Mouse (Mus musculus): ENCODE results near the gene Gm37240. TPM values are rescaled to one million over a fixed set of nuclear protein-coding genes. Genes with fewer than 3 reads are reported as not detected.

Gm37240 gene
- polyA plus RNA-seq, 1 experiment: 0.53 TPM

DNA sequence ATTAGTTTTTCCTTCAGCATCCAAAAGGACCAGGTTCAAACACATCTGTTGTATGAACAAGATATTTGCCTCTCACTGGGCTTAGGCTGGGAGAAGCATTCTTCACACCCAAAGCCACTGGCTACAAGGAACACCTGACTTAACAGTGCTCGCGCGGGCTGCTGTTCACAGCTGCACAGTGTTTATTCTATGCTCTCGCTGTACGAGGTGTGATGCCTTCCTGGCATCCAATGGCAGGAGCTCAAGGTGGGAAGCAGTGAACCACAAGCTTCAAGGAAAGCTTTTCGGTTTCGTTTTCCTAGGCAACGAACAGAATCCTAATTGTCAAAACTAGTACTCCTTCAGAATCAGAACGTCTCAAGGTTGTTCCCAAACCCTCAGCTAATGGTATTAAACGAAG lies 110.6 kb downstream of the Gm37240 start:
- no peak for TF ChIP-seq CTCF (IDR thresholded peaks at IDR 0.05; ENCODE audit: borderline replicate concordance, extremely low read depth, insufficient read depth, insufficient read length)
- no peak for TF ChIP-seq POLR2A (IDR thresholded peaks at IDR 0.05; ENCODE audit: borderline replicate concordance, extremely low read depth, insufficient read depth, insufficient read length, poor library complexity, severe bottlenecking)
- DNase-seq (ENCODE audit: low read depth): no peak

DNA sequence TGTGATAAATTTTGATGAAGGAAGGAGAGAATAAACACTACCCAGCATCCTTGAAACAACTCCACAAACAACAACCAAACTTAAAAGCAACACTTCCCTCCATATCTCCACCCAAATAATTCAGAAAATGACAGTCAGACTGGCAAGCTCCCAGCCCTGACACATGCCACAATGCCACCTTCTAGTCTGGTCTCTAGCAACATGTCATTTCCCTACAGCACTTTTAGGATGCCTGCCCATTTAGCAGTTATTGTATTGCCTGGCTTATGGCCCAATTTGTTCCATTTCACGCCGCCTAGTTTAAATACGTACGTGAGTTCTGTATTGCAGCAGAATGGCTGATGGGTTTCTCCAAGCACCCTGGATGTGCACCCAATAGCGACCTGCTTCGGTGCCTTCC lies 111.2 kb downstream of the Gm37240 start:
- DNase-seq (ENCODE audit: low read depth): peak; percentile 56
- TF ChIP-seq POLR2A (IDR thresholded peaks at IDR 0.05; ENCODE audit: borderline replicate concordance, extremely low read depth, insufficient read depth, insufficient read length, poor library complexity, severe bottlenecking) (no peak), CTCF (IDR thresholded peaks at IDR 0.05; ENCODE audit: borderline replicate concordance, extremely low read depth, insufficient read depth, insufficient read length) (no peak)

DNA sequence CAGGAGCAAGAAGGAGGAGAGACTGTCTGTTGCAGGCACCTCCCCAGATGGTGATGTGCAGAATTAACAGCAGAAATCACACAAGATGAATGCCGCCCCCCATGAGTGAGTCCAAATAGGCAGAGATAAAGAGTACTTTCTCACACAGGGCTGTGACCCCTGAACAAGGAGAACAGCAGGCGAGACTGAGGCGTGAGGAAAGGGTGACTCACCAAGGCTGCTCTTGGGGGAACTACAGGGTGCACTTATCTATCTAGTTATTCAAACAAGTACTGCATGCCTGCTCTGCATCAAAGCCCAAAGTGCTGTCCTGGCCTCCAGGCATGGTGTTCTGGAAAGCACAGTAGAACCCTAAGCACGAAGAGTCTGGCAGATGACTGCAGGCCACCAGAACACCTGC lies 113.4 kb downstream of the Gm37240 start:
- DNase-seq (ENCODE audit: low read depth): peak; percentile 51
- no peak for TF ChIP-seq POLR2A (IDR thresholded peaks at IDR 0.05; ENCODE audit: borderline replicate concordance, extremely low read depth, insufficient read depth, insufficient read length, poor library complexity, severe bottlenecking)
- TF ChIP-seq CTCF (IDR thresholded peaks at IDR 0.05; ENCODE audit: borderline replicate concordance, extremely low read depth, insufficient read depth, insufficient read length): no peak

DNA sequence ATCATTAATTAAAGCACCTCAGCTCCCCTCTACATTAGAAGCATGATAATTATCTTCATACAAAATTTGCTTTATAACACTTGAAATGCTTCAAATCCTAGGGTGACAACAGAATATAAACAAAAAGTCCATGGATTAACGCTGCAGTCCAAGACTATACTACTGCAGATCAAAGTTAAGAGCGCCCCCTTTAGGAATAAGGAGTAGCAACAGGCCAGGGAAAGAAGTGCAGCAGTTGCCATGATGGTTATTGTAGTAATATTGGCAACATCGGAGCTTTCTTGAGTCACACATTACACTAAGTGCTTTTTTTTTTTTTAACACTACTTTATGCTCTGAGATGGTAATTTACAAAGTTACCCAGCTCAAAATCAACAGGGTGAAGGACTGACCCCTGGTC lies 113.9 kb downstream of the Gm37240 start:
- peak; percentile 32 for DNase-seq (ENCODE audit: low read depth)
- peak; percentile 14; the same call in 1 of the 2 replicates for TF ChIP-seq CTCF (IDR thresholded peaks at IDR 0.05; ENCODE audit: borderline replicate concordance, extremely low read depth, insufficient read depth, insufficient read length)
- no peak for TF ChIP-seq POLR2A (IDR thresholded peaks at IDR 0.05; ENCODE audit: borderline replicate concordance, extremely low read depth, insufficient read depth, insufficient read length, poor library complexity, severe bottlenecking)

DNA sequence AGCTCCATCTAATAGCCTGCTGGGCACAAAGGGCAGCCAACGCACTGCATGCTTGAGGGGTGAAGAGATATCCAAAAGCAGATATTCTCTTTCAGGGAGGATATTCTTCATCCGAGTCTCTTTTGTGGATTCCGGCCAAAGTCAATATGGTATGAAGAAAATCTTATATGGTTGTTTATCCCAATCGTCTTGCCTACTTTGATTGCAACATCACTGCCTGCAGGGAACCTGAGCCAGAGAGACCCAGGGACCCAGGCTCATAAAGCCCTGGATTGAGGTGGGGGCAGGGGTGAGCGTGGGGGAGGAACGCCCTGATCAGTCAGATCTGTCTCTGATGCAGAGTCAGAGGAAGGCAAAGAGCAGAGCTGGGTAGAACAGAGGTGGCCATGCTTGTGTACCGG lies 122.4 kb downstream of the Gm37240 start:
- TF ChIP-seq CTCF (IDR thresholded peaks at IDR 0.05; ENCODE audit: borderline replicate concordance, extremely low read depth, insufficient read depth, insufficient read length) (no peak), POLR2A (IDR thresholded peaks at IDR 0.05; ENCODE audit: borderline replicate concordance, extremely low read depth, insufficient read depth, insufficient read length, poor library complexity, severe bottlenecking) (no peak)
- peak; percentile 38 for DNase-seq (ENCODE audit: low read depth)

DNA sequence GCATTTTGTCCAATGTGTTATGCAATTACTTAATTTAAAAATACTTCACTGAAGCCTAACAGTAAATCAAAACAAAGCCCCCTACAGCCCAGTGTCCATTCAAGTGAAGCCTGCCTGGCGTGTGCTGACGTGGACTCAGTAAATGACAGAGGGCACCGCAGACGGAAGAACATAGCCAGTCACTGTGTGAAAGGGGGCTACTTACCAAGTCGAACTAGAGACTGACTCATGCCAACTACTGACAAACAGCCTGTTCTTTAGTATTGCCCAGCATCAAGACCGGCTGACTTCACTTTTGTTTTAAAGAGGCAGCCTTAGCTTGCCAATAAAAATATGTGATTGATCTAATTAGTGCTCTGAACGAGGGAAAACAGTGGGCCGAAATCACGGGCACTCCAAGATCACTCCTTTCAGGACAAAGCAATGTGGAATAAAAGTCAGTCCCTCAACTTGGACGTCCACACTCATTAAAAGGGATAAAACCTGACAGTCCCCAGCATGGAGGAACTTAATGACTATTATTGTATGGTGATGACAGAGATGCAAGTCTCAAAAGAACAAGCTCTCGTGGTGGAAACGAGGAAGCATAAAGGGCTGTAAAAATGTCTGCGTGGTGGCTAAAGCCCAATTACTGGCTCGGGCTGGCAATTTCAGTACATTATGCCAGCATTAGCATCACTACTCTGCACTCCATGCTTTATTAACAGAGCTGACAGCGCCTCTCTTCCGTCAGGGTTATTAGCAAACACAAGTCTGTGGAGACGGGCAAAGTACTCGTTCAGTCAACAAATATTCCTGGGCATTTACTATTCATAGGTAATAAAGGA lies 123.1 kb downstream of the Gm37240 start:
- peak; percentile 89 for DNase-seq (ENCODE audit: low read depth)
- TF ChIP-seq CTCF (IDR thresholded peaks at IDR 0.05; ENCODE audit: borderline replicate concordance, extremely low read depth, insufficient read depth, insufficient read length) (no peak), POLR2A (IDR thresholded peaks at IDR 0.05; ENCODE audit: borderline replicate concordance, extremely low read depth, insufficient read depth, insufficient read length, poor library complexity, severe bottlenecking) (no peak)

DNA sequence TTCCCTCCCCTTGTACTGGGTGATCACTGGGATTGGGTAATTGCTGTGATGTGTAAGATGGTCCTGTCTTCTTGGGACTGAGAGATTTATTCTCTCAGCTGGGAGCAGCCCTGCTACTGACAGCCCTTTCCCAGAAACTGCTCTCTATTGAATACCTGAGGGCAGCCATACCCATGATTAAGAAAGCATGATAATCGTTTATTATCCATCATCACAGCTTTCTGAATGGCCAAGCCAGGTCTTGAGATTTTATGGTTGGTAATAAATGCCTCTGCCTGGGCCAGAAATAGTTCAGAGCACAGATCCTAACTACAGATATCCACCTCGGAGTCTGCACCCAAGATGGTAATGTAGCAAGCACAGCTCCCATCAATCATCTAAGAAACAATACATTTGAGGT lies 129.4 kb downstream of the Gm37240 start:
- TF ChIP-seq POLR2A (IDR thresholded peaks at IDR 0.05; ENCODE audit: borderline replicate concordance, extremely low read depth, insufficient read depth, insufficient read length, poor library complexity, severe bottlenecking) (no peak), CTCF (IDR thresholded peaks at IDR 0.05; ENCODE audit: borderline replicate concordance, extremely low read depth, insufficient read depth, insufficient read length) (no peak)
- DNase-seq (ENCODE audit: low read depth): no peak

DNA sequence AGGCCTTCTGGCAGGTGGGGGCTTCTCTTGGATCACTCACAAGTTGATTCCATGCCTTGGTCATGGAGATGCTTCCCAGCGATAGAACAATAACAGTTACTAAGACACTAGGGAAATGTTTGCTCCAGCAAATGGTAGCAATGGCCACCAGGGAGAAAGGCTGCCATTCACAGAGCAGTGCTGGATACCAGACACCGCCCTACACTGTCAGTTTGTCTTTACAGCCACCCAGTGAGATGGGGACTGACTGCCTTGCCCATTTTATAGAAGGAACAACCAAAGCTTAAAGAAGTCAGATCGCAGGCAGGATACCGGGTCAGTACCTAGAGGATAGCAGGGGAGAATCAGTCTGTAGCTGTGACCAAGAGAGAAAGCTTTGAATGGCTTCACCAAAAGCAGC lies 129.9 kb downstream of the Gm37240 start:
- DNase-seq (ENCODE audit: low read depth): no peak
- no peak for TF ChIP-seq CTCF (IDR thresholded peaks at IDR 0.05; ENCODE audit: borderline replicate concordance, extremely low read depth, insufficient read depth, insufficient read length)
- no peak for TF ChIP-seq POLR2A (IDR thresholded peaks at IDR 0.05; ENCODE audit: borderline replicate concordance, extremely low read depth, insufficient read depth, insufficient read length, poor library complexity, severe bottlenecking)

DNA sequence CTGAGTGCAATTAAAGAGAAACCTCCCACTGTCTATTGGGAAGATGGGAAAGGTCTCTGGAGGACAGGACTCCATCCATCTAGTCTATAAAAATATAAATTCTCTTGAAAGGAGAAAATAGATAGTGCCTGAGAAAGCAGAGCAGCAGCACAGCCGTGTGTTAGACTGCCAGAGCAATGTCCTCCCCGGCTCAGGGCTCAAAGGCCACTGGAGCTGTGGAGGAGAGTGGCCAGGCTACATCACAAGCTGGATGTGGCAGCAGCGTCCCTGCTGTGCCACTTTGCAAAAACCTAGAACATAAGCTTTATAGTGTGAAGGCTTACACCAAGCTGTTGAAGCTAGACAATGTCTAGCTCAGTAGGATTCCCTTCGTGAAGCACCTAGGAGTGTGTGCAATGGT lies 138.0 kb downstream of the Gm37240 start:
- no peak for DNase-seq (ENCODE audit: low read depth)
- TF ChIP-seq CTCF (IDR thresholded peaks at IDR 0.05; ENCODE audit: borderline replicate concordance, extremely low read depth, insufficient read depth, insufficient read length) (no peak), POLR2A (IDR thresholded peaks at IDR 0.05; ENCODE audit: borderline replicate concordance, extremely low read depth, insufficient read depth, insufficient read length, poor library complexity, severe bottlenecking) (no peak)

DNA sequence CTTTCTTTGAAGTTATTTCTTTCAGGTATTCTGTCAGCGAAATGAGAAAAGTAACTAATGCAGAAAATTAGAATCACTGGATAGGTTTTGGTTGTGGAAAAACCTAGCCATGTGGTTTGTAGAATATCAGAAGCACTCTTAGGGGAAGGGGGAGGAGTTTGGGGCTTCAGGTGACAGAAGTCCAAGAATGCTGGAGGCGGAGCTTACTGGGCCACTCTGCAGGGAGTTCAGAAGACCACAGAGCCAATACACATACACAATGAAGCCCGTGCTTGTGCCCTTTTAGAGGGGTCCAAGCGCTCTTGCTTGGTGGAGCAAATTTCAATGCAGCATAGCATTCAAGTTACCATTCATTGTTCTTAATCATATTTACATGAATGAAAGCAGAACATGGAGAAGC lies 138.5 kb downstream of the Gm37240 start:
- peak; percentile 12 for DNase-seq (ENCODE audit: low read depth)
- TF ChIP-seq CTCF (IDR thresholded peaks at IDR 0.05; ENCODE audit: borderline replicate concordance, extremely low read depth, insufficient read depth, insufficient read length): no peak
- TF ChIP-seq POLR2A (IDR thresholded peaks at IDR 0.05; ENCODE audit: borderline replicate concordance, extremely low read depth, insufficient read depth, insufficient read length, poor library complexity, severe bottlenecking): no peak

DNA sequence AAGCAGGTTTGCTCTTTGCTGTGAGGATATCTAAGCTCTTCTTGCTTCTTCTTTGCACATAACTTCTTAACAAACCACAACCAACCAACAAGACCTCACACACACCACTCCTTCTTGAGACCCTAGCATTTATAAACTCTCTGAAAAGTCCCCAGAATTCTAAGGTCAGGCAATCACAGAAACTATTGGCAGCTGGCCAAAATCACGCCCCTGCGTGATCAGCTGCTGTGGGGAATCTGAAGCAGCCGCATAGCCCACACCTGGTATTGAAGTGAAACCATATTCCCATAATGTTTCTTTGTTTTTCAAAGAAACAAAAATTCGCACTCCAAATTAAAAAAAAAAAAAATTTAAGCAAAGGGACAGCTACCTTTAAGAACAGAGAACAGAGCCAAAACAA lies 141.2 kb downstream of the Gm37240 start:
- TF ChIP-seq CTCF (IDR thresholded peaks at IDR 0.05; ENCODE audit: borderline replicate concordance, extremely low read depth, insufficient read depth, insufficient read length) (no peak), POLR2A (IDR thresholded peaks at IDR 0.05; ENCODE audit: borderline replicate concordance, extremely low read depth, insufficient read depth, insufficient read length, poor library complexity, severe bottlenecking) (no peak)
- peak; percentile 26 for DNase-seq (ENCODE audit: low read depth)

DNA sequence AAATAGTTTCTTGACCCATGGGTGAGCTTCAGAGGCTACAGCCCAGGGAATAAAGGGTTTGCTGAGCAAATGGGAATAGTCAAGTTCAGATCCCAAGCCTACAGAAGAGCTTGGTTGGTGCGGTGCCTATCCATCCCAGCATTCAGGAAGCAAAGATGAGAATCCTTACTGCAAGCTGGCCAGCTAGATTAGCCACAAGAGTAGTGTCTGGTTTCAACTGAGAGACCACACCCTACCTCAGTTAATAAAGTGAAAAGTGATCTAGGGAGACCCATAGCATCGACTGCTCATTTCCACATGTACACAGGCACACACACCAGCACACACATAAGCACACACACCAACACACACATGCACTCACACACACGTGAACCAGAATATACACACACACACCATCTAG lies 145.6 kb downstream of the Gm37240 start:
- TF ChIP-seq CTCF (IDR thresholded peaks at IDR 0.05; ENCODE audit: borderline replicate concordance, extremely low read depth, insufficient read depth, insufficient read length) (no peak), POLR2A (IDR thresholded peaks at IDR 0.05; ENCODE audit: borderline replicate concordance, extremely low read depth, insufficient read depth, insufficient read length, poor library complexity, severe bottlenecking) (no peak)
- DNase-seq (ENCODE audit: low read depth): no peak
